Mouse (Mus musculus): ENCODE measurements at regions not wholly inside any gene's neighbourhood (a gene's known extent, or its start where the extent isn't known, plus 50 kb on each side); places are given as distances from the start of the nearest gene placed in this dataset.

DNA sequence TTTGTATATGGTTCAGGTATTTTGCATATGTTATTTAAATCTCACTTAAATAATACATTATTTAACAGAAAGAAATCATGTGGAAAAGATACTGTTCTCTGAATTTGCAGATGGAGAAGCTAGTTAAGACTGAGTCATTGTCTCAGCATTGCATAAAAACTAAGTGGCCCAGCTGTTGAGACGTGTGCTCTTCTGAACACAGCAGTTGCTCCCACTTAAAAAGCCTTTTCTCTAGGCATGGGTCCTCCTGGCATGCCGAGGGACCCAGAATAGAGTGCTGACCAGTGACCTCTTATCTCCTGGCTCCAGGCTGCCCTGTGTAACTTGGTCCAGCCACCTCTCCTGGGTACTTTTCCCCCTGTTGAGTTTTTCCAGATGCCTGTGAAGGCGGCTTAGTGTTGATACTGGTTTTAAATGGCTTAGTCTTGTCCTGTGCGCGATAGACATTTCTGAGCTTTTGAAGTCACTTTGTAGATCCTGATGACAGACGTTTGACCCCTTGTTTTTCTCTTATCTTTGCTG is 312.2 kb downstream of the Plpp3 start:
- DNase-seq, result no peak

DNA sequence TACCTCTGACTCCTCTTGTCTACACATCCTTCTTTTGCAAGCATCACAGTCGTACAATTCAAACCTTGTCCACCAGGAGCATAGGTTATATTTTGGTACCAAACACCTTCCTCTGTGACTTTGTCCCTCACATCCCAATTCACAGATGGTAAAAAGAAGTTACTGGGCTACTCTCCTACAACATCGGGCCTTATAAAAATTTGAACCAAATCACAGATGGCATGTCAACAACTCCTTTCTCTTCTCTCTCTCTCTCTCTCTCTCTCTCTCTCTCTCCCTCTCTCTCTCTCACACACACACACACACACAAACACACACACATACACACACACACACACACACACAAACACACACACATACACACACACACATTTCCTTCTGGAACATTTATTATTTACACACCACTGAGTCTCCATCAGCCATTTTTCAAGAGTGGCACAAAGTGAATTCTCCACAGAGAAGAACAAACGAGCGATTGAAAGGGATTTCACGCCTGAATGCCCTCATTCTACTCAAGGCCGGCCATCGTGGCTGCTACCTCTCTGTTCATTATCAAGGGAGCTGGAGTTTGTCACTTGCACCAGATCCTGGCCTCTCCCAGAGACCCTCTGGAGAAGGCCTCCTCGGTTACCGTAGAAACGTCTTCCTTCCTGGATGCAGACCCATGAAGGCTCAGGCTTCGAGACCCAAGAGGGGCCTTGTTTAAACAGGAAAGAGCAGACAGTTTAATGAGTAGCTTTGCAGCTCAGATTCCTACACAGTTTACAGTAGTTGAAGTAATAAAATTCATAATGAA is 314.7 kb upstream of the Gm12728 start:
- peak; percentile 41 for DNase-seq

DNA sequence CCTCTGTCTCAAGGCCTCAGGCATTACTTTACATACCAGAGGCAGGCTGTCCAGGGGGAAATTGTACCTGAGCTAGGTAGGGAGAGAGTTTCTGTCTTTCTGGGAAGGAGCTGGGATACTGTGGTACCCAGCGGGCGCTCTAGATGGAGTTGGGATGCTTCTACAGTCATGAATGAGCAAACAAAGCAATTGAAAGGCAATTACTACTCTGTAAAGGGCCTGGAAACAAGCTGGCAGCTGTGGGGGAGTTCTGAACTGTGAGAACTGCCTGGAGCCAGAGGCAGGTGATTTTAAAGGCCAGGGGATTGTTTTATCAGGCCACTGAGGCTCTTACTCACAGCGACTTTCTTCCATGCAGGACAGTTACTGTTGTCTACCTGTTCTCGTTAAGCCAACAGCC is 313.3 kb upstream of the Gm12728 start:
- DNase-seq, result no peak

- DNase-seq, result no peak
Measured at GRCm38 (mm10) chr4:105486376-105486775, 303.3 kb upstream of the Gm12728 start.

GRCm38 (mm10) chr4:105496176-105496575 is 293.5 kb upstream of the Gm12728 start:
- no peak for DNase-seq

DNA sequence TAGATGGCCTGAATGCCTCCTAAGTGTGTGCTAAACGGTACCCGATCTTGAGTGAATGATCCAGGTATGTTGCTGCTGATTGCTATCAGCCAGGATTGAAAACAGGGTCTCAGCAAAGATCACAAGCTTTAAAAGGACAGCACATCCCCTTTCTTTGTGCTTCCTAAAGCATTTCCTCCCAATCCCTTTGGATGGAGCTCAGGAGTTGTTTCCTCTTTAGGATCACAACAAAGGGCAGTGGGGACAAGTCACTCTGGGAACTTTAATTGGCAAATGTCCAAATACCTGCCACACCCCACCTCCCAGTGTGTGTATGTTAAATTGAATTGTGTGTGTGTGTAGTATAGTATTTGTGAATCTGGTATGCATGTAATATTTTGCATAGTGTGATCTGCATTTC is 283.5 kb upstream of the Gm12728 start:
- no peak for DNase-seq

- no peak for DNase-seq
Measured at GRCm38 (mm10) chr4:105507221-105507620, 282.4 kb upstream of the Gm12728 start.

DNA sequence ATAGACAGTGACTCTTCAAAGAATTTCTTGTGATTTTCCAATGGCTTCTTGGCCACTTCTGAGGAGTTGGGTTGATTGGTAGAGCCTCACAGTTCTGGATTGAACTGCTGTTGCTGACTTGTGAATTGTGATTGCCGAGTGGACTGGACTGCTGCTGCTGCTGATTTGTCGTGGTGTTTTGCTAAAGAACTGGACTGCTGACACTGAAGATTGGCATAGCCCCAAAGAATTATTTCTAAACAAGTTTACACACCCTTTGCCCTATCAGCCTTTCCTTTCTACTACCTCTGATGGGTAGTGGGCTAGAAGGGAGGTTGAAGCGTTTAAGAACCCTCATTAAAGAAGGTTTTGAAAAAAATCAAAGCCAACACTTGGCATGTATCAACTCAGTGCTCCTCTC is 280.6 kb upstream of the Gm12728 start:
- DNase-seq, result no peak

DNA sequence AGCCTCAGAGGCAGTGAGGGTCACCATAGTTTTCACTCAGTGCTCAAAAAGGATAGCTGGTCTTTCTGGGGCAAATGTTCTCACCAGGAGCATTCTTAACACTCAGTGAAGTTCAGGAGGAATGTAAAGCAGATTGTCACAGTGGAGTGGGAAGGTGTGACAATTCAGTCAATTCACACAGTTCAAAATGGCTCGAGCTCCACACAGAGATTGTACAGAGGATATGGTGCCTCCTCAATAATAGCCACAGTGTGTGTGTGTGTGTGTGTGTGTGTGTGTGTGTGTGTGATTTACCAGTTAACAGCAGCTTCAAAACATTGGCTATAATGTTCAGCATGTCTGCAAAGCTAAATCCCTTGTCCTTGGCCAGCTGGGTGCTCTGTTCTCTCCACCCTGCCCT is 279.3 kb upstream of the Gm12728 start:
- DNase-seq, result peak; percentile 10

- DNase-seq, result no peak
Measured at GRCm38 (mm10) chr4:105525135-105525534, 264.5 kb upstream of the Gm12728 start.

DNA sequence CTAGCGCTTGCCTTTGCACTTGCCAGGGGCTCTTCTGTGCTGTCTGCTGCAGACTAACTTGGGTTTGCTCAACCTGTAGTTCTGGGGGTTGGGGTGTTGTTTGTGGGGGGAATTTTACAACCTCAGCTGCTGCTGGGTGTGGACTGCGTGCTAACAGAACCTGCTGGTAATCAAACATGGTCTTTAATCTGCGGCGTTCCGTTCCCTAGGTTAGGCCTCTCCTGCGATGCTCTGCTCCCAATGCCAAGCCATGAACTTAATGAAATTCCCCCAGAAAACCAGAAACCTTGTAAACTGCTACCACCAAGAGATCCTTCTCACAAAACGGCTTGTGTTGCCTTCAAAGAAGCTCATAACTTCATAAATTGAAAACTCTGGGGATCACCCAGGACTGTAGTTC is 262.9 kb upstream of the Gm12728 start:
- DNase-seq, result no peak

GRCm38 (mm10) chr4:105527316-105527715 is 262.4 kb upstream of the Gm12728 start:
- DNase-seq, result no peak

DNA sequence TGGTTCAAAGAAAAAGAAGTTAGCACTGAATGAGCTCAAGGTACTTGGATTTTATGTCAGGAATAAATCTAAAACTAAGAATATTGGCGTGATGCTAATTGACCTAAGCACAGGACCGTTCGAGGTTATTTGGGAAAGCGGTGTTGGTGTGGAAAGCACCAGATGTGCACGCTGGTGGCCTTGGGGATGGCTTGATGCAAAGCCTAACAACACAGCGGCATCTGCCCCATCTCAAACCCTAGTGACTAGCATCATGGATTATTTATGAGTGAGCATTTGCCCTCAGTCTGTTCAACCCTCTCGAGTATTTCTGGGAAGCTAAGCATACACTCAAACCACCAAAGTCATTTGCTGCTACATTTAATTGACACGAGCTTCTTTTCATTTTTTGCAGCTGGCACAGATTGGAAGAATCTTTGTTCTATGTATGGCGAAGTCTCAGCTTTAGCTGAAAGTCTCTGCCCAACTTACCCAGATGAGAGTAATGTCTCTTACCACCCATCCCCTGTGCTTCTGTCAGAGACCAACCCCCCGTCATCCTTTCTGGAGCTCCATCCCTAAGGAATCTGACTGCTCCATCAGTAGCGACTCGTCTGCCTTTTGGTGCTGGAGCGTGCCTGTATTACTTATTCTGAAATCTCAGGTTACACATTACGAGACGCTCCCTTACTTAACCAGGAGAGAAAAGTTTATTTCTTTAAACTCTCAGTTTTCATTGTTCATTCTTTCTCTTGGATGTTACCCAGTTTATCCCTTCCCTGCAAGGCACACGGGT is 257.8 kb upstream of the Gm12728 start:
- no peak for DNase-seq

DNA sequence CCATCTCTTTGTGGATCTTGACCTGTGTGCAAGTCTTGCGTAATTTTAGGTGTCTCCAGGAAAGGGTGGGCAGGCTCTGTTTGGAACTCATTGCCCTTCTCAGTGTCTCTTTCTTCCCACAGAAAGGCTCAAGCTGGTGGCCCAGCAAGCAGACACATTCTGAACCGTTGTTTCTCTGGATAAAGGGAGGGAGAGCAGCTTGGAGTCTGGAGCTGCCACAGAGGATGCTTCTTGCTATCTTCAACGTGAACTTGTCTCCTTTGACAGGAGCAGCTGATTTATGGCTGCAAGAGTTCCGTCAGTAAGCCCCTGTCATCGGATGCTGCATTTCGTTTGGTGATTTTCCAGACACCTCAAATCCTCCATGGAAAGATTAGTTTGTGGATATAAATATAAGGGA is 254.2 kb upstream of the Gm12728 start:
- DNase-seq, result no peak

- DNase-seq, result no peak
Measured at GRCm38 (mm10) chr4:105545486-105545885, 244.2 kb upstream of the Gm12728 start.

GRCm38 (mm10) chr4:105549744-105550440 is 239.8 kb upstream of the Gm12728 start:
- DNase-seq, result no peak

DNA sequence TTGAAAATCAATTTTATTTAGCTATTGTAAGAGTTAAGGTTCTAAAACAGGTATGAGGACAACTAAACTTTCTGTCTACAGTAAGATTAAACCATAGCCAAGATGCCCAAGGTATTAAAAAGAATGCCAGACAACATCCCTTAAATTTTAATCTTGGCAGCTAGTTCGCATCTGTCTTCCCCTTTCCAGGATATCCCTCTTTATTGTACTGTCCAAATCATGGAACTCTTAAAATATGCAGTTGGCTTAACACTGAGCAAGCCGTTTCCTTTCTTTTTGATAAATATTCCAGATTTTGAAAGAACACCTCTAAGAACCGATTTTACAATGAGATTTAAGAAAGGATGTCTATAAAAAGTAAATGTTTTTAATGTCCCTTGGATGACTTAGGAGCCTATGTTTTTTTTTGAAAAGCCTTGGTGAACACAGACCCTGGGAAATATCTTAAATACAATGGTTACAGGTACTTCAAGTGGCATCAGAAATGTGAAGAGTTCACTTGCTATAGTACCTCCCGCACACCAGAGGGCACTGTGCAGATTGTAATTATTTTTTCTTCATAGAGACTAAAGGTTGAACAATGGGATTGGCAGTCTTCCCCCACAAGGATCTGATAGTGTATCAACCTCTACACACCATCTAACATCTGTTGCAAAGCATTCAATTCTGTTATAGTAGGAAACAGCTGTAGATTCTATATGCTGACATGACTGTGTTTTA is 237.5 kb upstream of the Gm12728 start:
- DNase-seq, result no peak

DNA sequence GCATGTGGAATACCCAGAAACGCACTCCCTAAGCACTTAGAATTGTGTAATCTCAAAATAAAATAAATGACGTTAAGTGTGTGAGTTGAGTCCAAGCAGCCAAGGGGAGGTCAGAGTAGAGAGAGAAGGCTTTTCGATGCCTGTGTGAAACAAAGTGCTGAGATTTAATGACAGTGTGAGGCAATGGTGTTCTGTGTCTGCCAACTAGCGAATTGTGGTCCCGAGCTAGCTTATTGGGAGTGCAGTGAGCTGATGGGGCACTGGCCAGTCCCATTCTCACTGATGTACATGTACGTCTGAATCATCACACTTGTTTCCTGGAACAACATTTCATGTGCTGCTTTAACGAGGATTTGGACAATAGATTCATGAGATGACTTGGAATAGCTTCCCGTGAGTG is 234.7 kb upstream of the Gm12728 start:
- DNase-seq, result no peak

DNA sequence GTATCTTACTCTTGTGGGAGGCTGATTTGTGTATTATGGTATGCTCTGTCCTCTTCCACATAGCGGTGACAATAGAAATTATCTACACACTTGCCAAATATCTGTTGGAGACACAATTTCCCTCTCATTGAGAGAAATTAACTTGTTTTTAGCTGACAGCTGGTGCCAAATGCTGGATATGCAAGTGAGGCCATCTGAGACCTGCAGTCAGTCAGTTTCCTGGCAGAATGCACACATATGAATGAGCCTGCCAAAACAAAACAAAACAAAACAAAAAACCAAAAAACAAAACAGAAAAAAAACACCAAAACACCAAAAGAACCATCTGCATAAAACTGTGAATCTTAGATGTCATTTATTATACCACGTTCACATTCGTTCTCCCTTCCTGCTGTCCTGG is 233.7 kb upstream of the Gm12728 start:
- no peak for DNase-seq

- DNase-seq, result no peak
Measured at GRCm38 (mm10) chr4:105557396-105557795, 232.3 kb upstream of the Gm12728 start.

DNA sequence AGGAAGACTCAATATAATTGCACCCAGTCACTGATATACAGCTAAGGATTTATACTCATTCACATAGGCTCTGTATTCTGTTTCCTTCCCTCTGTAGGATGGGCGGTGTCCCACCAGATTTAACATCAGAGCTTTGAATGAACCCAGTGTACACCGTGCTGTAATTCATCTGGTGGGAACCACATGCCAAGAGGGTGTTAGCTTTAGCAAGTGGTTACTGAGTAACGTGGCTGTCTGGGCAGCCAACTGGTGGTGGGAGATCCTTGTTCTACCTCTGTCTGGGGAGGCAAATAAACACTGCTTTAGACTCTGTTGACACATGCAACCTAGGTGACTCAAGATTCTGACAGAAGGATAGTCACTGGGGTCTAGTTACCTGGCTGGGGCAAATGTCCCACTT is 229.6 kb upstream of the Gm12728 start:
- no peak for DNase-seq

- no peak for DNase-seq
Measured at GRCm38 (mm10) chr4:105560781-105561180, 228.9 kb upstream of the Gm12728 start.

DNA sequence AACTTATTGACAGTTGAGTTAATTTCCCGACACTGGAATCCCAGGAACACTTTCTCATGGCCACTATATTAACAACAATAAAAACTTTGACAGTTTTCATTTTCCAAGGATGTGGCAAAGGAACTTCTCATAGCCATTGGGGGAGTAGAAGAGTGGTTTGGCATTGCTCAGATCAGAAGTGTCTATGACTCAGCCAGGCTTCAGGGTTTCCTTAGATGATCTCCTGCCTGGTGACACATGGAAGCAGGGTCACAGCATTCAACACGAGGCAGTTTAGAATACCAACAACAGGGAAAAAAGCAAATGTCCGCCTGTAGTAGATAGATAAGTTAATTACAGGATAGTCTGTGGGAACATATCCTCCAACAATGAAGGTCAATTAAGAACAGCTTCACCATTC is 228.1 kb upstream of the Gm12728 start:
- no peak for DNase-seq

All from right cerebral cortex, adult 18-20 months (tissue).